Mouse (Mus musculus) sigmoid colon, adult 10 weeks (tissue): ENCODE measurements around the gene Lactb. TPM values are rescaled to one million over a fixed set of nuclear protein-coding genes. Genes with fewer than 3 reads are reported as not detected.

Source experiments
- polyA plus RNA-seq: library from polyadenylated mRNA; stranded (reverse); fragments of 350-450 nt; fragmentation: Illumina TruSeq; extraction: RNeasy Lipid Tissue Mini Kit (QIAGEN cat#74804); gene quantifications from one replicate; pipeline ENCODE4 v1.2.3, GENCODE M21; 2014; ENCODE audit warnings: low read depth, low replicate concordance

Lactb gene
- 23.6 TPM for polyA plus RNA-seq

GRCm38 (mm10) chr9:66975239-66975645 is at the start of gene Lactb:
TSS of gene Lactb (minus strand) at chr9:66975484.

GRCm38 (mm10) chr9:66945647-66946641 is 29.3 kb downstream of the Lactb start, which contains the start of gene Rps27l:
TSS of gene Rps27l (plus strand) at chr9:66946086.

GRCm38 (mm10) chr9:66919382-66919971 is 55.8 kb downstream of the Lactb start, which contains the start of gene Rab8b:
TSS of gene Rab8b (minus strand) at chr9:66919687.

Other genes with a start within 250 kb of the Lactb start
- gene Aph1b, start 180.0 kb downstream of the Lactb start, polyA plus RNA-seq: 18.3 TPM
- 1.8 TPM for gene Gm10647, start 178.4 kb downstream of the Lactb start, polyA plus RNA-seq
- gene Aph1c, start 140.8 kb downstream of the Lactb start, polyA plus RNA-seq: 1.4 TPM
- gene Rab8b, start 55.8 kb downstream of the Lactb start, polyA plus RNA-seq: 37.1 TPM
- 517 TPM for gene Rps27l, start 29.4 kb downstream of the Lactb start, polyA plus RNA-seq
- 1,680 TPM for gene Tpm1, start 73.9 kb upstream of the Lactb start, polyA plus RNA-seq